Mouse (Mus musculus) embryo, embryonic 10.5 days (tissue): ENCODE results near the gene Grn.

Experiments used
- DNase-seq: peaks from one replicate; pipeline ENCODE4 v3.0.0-alpha.2; 2015; ENCODE audit warnings: low spot score

Grn gene

DNA sequence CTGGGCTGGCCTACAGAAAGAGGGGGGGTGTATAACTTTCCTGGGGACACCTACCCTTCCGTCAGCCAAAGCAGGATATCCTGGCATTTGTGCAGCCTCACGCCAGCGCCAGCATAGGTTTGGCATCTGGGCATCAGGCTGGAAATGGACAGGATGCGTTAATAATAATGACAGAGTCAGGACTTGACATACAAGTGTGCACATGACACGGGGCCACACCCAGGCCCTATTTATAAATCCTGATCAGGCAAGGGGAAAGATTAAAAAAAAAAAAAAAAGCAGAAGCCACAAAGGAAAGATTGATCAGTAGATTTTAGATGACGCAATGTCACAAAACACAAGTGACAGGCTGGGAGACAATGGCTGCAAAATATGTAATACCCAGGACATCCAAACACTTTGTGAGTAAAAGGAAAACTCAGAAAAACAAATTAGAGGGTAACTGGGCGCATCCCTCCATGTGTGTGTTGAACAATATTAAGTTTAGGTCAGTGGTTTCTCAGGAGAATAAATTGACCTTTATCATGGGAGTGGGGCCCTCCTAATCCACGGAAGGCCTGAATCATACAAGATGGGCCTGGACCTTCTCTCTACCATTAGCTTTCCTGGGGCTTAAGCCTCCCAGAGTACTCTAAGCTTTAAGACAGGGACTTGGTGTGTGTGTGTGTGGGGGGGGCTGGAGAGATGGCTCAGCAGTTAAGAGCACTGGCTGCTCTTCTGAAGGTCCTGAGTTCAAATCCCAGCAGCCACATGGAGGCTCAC is 4.4 kb upstream of the Grn start:
- DNase-seq, result no peak

DNA sequence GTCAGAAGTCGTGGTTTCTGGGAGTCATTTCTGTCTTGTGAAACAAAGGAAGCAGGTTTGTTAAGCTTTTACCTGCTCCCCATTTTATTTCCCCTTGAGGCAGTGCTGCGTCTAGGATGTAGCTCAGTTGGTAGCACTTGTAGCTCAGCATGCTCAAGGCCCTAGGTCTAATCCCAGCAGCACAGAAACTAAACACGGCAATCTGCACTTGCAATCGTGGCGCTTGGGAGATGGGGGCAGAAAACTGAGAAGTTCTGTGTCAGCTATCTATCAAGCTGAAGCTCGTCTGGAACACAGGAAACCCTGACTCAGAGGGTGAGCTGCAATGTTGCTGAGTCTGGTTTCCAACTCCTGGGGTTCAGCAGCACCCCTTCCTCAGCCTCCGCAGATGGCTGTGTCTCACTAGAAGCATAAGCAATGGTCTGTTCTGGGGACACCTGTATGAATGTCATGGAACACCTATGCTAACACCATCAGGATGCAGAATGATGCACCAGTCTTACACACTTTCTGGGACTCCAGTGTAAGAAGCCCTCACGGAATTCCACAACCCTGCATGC is 1.1 kb upstream of the Grn start:
- DNase-seq, result no peak

DNA sequence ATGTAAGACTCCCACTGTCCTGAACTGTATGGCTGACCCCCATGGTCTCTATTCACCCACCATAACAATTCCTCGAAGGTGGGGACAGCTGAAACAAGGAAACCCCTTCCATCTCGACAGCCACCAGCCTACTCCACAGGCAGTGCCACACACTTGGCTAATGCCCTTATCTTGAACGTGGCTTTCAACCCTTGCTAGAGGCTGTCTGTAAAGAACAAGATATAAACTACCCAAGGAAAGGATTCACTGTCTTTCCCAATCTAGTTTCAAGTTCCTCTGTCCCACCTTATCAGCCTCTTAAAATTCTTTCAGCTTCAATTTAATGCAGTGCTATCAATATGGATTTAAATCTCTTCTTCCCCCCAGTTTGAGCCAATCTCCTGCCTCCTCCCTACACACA is 564 bp upstream of the Grn start:
- DNase-seq, result no peak

DNA sequence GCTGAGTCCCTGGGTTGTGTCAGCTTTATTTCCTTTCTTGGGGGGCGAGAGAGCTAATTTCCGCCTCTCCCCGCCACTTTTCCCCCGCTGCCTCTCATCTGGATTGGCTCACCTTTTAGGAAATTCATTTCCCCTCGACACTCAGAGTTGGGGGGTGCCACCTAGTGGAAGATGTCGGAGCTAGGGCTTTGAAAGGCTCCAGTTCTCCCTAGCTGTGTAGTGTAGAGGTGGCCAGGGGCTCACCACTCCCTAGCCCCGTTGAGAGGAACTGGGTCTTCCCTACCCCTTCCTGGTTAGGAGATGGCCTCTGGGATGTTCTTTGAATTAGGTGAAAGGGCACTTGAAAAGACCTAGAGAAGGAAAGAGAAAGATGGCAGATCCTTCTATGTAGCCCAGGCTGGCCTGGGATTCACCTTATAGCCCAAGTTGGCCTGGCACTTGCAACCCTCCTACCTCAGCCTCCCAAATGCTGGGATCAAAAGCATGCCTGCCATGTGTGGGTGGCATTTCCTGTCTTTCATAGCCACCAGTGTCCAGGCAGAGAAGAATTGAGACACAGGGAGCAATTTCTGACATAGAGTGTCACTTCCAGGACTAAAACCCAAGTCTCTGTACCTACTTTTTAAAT is 1.0 kb downstream of the Grn start:
- peak; percentile 94 for DNase-seq

DNA sequence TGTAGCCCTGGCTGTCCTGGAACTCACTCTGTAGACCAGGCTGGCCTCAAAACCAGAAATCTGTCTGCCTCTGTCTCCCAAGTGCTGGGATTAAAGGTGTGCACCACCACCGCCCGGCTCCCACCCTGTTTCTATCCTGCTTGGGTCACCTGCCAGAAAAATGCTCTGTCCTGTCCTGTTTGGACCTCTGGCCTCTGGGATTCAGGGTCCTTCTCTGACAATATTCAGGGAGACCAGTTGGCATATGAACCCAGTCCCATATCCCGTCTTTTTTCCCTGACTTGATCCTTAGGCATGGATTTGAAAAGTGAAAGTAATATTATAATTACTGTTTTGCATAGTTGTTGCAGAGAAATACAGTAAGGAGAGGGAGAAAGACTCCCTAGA is 1.6 kb downstream of the Grn start:
- no peak for DNase-seq

DNA sequence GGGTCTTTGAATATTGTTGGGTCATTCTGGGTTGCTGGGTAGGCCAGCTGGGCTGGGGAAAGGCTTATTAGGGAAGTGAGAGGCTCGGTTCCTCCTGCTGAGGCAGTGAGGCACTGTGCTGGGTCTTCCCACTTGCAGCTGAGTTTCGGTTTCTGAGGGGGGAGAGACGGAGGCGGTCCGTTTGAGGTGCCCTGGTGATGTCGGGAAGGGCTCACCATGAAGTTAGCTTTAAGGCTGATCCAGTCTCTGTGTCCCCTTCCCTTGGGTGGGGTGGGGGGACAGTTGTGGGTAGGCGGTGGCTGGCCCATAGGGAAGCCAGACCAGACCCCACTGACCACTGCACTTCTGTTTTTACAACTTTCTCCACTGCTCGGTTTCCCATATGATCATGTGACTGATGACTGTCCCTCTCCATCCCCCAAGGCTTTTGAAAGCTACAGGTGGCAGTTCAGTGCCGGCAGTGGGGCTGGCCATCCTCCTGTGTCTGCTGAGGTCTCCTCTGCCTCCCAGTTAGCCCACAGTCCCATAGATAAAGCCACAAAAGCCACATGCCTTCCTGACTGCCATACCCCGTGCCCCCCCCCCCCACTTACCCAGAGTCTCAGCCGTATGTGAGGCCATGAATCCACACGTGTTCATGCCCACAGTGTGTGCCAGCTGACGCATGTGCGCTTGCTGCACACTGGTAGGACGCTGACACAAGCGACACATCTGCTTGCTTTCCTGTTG is 2.2 kb downstream of the Grn start:
- DNase-seq, result no peak

DNA sequence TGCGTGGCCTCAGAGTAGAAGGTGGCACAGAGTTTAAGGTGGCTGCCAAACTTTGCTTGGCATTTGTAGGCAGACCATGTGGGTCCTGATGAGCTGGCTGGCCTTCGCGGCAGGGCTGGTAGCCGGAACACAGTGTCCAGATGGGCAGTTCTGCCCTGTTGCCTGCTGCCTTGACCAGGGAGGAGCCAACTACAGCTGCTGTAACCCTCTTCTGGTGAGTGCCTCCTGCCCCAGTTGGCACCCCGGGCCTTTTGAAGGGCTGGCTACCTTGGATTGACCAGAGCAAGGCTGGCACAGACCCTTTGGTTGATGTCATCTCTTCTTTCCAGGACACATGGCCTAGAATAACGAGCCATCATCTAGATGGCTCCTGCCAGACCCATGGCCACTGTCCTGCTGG is 2.8 kb downstream of the Grn start:
- no peak for DNase-seq

DNA sequence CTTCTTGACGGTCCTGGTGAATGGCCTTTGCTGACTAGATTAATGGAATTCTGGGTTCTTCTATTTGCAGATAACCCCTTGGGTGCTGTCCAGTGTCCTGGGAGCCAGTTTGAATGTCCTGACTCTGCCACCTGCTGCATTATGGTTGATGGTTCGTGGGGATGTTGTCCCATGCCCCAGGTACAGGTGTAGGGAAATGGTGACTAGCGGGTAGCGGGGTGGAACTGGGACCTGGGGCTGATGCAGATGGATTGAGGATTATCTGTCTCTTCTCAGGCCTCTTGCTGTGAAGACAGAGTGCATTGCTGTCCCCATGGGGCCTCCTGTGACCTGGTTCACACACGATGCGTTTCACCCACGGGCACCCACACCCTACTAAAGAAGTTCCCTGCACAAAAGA is 3.8 kb downstream of the Grn start:
- no peak for DNase-seq

DNA sequence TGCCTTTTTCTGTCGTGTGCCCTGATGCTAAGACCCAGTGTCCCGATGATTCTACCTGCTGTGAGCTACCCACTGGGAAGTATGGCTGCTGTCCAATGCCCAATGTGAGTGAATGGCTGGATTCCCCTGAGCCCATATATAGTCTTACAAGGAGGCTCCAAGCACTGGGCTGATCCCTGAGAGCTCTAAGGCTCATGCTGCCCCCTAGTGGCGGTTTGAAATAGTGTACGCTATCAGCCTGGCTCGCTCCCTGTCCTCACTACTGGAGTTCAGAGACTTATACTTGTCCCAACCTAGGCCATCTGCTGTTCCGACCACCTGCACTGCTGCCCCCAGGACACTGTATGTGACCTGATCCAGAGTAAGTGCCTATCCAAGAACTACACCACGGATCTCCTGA is 4.3 kb downstream of the Grn start:
- DNase-seq, result peak; percentile 97

DNA sequence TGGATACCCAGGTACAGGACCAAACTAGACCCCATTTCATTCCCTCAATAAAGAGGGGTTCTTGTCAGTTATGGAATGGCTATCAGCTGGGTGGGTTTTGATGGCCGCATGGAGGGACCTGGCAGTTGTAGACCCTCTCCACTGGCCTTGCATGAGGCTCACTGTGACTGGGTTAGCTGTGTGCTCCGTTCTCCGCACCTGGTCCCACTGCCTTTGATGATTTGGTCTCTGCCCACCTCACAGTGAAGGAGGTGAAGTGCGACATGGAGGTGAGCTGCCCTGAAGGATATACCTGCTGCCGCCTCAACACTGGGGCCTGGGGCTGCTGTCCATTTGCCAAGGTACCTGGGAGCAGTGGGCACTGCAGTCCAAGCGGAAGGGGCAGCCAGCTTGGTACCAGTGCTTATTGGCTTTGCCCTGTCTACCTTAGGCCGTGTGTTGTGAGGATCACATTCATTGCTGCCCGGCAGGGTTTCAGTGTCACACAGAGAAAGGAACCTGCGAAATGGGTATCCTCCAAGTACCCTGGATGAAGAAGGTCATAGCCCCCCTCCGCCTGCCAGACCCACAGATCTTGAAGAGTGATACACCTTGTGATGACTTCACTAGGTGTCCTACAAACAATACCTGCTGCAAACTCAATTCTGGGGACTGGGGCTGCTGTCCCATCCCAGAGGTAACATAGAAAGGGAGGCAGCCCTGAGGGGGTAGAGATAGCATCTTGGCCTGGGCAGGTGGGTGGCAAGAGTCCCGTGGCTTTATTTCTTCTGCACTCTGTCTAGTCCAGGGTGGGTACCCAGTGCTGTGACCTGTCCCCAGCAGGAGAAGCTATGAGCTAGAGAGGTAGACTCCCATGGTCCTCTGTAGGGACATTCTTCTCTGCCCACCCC is 4.9 kb downstream of the Grn start:
- no peak for DNase-seq

DNA sequence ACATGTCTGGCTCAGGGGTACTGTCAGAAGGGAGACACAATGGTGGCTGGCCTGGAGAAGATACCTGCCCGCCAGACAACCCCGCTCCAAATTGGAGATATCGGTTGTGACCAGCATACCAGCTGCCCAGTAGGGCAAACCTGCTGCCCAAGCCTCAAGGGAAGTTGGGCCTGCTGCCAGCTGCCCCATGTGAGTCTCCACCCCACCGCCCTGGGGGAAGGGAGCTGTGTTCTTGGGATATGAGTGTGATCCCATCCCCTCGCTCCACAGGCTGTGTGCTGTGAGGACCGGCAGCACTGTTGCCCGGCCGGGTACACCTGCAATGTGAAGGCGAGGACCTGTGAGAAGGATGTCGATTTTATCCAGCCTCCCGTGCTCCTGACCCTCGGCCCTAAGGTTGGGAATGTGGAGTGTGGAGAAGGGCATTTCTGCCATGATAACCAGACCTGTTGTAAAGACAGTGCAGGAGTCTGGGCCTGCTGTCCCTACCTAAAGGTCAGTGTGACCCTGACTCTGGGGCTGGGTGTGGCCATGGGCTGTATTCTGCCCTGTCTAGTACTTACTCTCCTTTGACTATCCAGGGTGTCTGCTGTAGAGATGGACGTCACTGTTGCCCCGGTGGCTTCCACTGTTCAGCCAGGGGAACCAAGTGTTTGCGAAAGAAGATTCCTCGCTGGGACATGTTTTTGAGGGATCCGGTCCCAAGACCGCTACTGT is 5.8 kb downstream of the Grn start:
- no peak for DNase-seq

DNA sequence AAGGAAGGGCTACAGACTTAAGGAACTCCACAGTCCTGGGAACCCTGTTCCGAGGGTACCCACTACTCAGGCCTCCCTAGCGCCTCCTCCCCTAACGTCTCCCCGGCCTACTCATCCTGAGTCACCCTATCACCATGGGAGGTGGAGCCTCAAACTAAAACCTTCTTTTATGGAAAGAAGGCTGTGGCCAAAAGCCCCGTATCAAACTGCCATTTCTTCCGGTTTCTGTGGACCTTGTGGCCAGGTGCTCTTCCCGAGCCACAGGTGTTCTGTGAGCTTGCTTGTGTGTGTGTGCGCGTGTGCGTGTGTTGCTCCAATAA is 6.3 kb downstream of the Grn start:
- DNase-seq, result no peak

DNA sequence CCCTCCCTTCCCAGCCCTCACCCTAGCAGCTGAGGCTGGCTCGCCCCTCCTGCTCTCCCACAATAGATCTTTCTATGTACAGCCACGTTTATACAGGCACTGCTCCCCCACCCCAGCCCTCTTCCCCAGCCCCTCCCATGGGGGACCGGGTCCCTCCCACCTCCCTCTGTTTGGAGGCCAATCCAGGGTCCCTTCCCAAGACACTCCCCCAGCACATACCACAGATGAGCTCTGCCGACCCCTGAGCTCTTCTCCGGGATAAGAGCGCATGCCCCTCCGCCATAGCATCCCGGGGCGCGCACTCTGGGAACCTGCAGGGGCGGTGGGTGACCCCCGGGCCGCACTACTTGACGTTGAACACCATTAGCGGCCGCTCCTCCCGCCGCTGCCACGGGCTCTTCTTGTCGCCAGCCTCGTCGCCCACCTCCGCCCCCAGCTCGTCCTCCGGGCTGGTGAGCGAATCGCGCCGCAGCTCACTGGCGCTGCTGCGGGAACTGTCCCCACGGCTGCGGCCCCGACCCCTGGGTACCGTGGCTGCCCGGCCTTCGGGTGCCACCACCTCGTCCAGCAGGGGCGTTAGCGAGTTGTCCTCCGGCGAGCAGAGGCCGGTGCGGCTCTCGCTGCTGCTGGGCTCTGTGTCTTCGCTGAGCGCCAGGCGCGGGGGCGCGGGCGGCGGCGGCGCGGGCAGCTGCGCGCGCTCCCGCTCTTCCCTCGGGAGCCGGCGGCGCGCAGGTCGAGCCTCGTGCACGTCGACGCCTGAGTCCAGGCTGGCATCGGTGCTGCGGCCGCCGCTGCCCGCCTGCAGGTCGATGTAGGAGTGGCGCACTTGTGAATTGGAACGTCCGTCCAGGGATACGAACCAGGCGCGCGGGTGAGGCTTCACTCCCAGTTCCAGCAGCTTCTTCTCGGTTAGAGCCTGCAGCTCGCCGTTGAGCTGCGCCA is 7.3 kb downstream of the Grn start:
- DNase-seq, result peak; percentile 78

DNA sequence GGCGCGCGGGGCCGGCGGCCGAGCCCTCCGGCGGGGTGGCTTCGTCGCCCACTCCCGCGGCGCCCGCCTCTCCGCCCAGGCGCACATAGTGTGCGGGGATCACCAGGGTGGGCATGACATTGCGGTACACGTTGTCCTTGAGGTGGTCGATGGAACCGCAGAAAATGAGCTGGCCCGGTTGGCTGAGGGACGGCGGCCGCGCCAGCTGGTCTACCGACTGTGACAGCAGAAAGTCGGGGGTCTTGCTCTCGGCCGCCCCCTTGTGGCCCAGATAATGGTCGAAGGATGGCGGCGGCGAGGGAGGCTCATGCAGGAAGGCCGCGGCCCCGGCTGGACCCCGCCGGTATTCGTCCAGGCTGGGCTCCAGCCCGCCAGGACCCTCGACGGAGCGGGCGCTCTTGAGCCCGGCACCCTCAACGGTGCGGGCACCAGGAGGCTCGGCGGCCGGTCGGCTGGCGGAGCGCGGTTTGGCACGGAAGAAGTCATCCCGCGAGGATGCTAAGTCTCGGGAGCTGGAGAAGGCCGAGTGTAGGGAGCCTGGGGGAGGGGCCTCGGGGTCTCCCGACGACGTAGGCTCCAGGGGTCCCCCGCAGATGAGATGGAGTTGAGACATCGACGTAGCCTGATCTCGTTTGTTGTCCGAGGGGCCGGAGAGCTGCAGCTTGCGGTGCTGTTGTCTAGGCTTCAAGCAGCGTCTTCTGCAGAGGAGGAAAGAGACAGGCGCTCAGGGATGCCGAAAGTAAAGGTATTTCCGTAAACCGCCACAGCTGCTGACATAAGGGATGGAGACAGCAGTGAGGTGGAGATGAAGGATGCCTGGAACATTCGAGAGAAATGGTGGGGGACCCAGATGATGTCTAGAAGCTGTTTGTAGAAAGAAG is 8.3 kb downstream of the Grn start:
- DNase-seq, result peak; percentile 91

DNA sequence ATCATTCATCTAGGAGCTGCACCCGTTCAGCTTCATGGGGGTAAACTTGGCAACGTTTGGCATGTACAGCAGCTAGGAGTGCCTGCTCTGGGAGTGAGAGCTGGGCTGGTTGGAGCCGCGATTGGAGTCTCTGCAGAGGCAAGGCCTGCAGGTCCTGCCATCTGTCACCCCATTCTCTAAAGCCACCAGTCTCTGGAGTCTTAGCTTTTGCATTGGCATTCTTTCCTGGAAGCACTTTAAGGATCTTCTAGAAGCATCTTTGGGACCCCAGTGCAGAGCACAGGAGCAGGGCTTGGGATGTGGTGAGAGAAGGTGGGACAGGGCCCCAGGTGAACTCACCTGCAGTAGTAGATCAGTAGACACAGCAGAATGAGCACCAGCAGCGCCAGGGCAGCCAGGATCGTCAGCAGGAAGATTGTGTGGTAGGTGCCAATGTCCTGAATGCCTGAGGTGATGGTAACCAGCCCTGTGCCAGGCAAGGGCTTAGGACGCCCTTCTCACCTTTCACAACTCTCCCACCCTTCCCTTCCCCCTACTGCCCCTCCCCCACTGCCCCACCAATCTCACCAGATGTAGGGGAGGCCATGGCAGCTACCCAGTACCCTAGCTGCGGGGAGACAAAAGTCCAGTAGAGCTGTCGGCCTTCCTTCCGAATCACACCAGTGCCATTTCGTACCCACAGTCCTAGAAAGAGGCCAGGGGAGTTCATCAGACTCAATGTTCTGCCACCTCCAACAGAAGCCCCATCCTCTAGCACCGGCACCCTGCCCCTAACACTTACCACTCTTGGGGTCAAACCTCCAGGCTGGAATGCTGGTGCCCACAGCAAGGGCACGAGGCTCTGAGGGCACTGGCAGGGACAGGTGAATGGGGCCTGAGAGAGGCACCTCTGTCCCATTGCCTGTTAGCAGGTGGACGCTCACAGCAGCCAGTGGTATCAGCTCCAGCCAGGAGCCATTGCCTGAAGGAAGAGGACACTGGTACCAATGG is 9.3 kb downstream of the Grn start:
- no peak for DNase-seq

DNA sequence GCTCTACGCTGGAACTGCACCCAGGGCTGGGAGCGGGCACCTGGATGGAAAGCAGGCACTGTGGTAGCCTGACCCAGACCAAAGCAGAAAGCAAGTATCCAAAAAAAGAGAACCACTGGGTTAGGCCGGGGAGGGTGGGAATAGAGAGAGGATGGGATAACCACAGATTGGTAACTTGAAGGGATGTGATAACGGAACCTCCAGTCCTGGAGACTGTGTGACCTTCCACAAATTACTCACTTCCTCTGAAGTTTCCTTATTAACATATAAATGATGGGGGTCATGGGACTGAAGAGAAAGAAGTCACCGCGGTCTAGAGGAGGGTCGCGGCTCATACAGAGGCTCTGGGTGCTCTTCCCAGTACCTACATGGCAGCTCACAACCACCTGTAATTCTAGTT is 10.1 kb downstream of the Grn start:
- DNase-seq, result no peak

DNA sequence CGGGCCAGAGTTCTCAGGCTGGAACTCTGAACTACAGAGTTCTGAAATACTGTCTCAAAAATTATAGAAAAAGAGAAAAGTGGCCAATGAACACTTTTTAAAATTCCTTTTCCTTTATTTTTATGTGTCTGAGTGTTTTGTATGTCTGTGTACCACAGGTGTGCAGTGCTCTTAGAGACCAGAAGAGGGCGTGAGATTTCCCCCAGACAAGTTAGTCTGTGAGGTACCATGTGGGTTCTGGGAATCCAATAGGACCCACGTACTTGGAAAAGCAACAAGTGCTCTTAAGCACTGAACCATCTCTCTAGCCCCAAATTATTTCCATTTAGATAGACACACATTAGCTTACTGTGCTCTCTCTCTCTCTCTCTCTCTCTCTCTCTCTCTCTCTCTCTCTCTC is 11.3 kb downstream of the Grn start:
- DNase-seq, result peak; percentile 19

DNA sequence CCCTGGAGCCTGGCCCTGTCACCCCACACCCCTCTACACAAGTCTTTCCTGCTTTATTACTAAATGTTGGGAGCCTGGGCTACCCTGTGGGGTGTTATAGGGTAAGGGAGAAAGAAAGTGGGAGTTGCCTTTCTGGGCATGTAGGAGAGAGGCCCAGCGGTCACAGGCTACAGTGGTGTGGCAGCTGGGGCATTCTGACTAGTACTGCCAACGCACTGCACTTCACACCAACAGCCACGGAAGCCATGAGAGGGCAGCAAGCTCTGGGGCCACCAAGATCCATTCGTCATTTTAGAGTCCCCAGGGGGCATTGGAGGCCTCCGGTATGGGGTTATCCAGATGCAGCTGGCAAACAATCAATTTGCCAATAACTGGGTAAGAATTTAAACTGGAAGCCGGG is 12.0 kb downstream of the Grn start:
- no peak for DNase-seq
